Mouse (Mus musculus) induced T-regulatory cell, adult 2 months (primary cell): Measurements from ENCODE around the gene Paox.
A peak's percentile ranks its signal among the peaks of the same experiment; 100 is the strongest.

Source experiments
- DNase-seq: peaks from one replicate; pipeline ENCODE4 v3.0.0-alpha.2; 2012; ENCODE audit warnings: low read depth

Gene Paox

GRCm38 (mm10) chr7:140115583-140116328, at the start of gene Paox:
Gene Paox, plus strand, starts transcription at chr7:140115799.
- peak; percentile 43 for DNase-seq

GRCm38 (mm10) chr7:140067397-140067796, 48.2 kb upstream of the Paox start:
- no peak for DNase-seq

GRCm38 (mm10) chr7:140070042-140070711, 45.4 kb upstream of the Paox start:
- no peak for DNase-seq

- no peak for DNase-seq
Observed at GRCm38 (mm10) chr7:140077698-140078097, 37.9 kb upstream of the Paox start.

DNA sequence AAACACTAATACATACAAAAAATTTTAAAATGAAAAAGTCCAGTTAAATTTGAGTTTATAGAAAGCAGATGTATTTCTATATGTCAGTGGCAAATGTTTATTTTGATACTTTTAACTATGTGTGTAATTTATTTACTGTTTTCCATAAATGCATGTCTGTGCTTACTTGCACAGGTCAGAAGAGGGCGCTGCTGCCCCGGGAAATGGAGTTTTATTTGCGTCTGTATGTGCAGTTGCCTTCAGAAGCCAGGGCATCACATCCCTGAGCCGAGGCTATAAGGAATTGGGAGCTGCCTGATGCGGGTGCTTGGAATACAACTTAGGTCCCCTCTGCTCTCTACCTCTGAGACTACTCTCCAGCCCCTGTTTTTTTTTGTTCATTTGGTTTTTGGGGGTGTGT, 36.9 kb upstream of the Paox start:
- peak; percentile 86 for DNase-seq

DNA sequence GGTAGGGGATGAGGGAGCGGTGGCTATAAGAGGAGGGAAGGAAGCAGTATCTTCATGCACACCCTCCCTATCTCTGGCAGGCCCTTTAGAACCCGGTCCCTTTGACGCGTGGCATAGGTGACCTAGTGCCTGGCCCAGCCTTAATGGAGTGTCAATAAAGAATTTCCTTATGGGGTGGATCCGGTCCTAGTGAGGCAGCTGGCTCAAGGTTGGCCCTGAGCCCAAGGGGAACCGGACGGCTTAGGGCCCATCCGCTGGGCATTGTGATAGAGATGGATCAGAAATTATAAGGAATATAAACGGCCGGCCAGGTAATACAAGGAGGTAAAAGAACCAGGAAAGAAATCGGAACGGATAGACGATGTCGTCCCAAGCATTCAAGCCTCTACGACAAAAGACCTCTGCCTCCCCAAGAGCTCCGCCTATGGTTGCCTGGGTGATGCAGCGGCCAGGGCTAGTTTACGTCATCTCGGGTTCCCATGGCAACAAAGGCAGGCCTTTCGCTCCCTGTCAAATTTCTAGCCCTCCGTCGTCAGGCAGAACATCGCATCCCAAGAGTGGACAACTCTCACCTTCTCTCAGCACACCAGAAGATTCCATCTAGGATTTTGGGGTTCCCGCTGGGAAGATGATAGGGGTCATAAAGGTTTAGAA, 35.0 kb upstream of the Paox start:
- peak; percentile 88 for DNase-seq

DNA sequence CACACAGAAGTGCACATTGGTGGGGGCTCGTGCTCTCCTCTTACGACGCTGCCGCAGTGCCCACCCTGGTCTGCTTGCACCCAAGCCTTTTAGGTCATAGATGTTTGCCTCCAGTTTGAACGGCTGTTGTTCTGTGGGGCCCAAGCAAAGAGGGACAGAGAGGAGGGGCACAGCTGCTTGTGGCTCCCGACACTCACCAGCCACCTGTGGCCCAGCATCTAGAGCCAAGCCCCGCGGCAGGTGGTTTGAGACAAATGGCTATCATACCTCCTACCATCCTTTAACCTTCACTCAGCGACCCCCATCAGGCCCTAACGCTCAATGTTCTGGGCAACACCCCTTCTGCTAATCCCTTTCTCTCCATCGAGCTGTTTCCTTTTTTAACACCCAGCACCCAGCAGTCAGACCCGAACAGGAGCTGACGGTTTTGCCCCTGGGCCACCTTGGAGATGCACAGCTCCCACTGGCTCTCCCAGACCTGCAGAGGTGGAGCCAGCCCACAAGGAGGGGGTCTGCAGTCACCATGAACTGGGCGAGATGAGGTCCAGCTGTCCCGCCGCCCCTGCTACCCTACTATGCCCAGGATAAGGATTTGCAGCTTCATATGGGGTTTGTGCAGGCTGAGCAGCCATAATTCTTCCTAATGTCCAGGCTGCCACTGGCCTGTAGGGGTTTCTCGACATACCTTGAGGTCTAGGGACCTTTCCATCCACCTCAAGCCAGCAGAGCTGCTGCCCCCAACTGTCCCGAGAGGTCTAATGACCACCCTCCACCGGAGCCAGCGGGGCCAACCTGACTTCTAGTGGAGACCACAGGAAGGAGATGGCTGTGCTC, 34.0 kb upstream of the Paox start:
- no peak for DNase-seq

GRCm38 (mm10) chr7:140082242-140082678, 33.3 kb upstream of the Paox start, which contains the start of gene Caly:
Gene Caly, minus strand, starts transcription at chr7:140082548.
- DNase-seq: peak; percentile 69

DNA sequence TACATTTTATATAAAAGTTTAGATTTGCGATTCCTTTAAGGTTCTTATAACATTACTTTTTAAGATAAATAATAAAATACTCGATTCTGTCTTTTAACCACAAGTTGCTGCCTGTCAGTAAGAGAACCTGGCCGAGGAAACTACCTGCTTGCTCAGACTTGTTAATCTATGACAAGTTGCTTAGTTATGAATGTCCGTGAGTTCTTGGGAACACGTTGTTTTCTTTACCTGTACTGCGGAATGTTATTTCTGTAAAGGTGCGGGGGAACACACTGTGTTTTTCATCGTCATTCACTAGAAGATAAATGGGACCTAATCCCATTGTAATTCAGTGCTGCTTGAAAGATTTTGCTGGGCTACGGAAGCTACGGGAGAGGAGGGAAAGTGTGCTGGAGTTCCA, 25.0 kb upstream of the Paox start:
- no peak for DNase-seq

- no peak for DNase-seq
Observed at GRCm38 (mm10) chr7:140092924-140093528, 22.6 kb upstream of the Paox start, which contains the start of gene Prap1. Gene Prap1, plus strand, starts transcription at chr7:140093395.

DNA sequence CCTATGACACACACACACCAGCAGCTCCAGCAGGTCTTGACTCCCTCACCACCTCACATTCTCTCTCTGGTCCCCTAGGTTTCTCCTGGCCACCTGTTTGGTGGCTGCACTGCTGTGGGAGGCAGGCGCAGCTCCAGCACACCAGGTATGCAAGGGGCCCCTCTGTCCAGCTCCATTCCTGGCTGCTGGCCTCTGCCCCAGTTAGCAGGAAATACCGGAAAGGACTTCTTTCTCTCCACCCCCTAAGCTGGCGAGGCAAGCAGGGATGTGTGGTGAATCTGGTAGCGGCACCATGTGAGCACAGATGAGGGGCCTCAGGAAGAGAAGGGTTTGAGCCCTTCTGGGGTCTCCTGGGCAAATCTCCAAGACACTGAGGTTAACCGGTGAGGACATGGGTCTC, 20.6 kb upstream of the Paox start:
- no peak for DNase-seq

DNA sequence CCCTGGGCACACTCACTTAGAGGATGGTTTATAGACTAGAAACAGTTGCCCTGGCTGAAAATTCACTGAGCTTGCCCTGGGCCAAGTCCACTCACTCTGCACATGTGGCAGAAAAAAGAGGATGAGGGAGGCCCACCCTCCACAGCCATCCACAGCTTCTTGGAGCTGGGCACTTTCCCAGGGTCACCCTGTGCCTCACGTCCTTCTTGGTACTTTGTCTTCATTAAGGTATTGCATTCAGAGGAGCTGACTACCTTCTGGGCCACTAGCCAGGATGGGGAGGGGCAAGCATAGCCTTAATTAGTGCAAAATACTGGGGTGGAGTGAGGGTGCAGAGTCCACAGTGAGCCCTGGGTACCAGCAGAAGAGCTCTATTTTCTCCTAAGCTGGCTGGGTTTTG, 20.0 kb upstream of the Paox start:
- DNase-seq: no peak

- no peak for DNase-seq
Observed at GRCm38 (mm10) chr7:140096055-140096454, 19.5 kb upstream of the Paox start.

GRCm38 (mm10) chr7:140098466-140098865, 17.1 kb upstream of the Paox start:
- DNase-seq: no peak

- DNase-seq: no peak
Observed at GRCm38 (mm10) chr7:140101498-140101897, 14.1 kb upstream of the Paox start.

GRCm38 (mm10) chr7:140101993-140102860, 13.4 kb upstream of the Paox start, which contains the start of gene Fuom:
Gene Fuom, minus strand, starts transcription at chr7:140102441.
- DNase-seq: peak; percentile 87

DNA sequence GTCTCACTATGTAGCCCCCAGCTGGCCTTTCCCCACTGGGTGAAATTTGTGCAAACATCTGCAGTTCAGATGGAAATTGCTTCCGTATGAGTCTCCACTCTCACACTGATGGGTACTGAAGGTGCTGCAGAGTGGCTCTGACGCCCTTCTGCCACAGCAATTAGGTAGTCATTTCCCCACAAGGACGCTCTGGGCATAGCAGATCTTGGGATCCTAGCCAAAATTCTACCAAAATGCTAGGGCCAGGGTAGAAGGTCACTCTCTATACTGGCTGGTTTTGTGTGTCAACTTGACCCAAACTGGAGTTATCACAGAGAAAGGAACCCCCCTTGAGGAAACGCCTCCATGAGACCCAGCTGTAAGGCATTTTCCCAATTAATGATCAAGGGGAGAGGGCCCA, 11.6 kb upstream of the Paox start:
- no peak for DNase-seq

DNA sequence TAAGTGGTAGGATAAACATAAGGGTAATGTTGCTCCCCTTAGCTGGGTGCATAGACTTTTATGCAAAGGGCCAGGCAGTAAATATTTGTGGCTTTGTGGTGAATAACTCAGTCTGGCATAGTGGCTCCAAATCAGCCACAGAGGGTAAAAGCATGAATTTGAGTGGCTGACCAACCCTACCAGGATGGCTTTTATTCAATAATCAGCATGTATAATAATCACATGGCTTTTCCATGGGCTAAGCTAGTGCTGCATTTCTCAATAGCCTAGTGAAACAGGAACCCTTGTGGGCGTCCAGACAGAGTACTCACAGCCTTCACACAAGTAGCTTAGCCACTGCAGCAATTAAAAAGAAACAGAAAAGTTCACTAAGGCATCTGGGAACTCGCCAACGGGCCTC, 3.7 kb upstream of the Paox start:
- no peak for DNase-seq

DNA sequence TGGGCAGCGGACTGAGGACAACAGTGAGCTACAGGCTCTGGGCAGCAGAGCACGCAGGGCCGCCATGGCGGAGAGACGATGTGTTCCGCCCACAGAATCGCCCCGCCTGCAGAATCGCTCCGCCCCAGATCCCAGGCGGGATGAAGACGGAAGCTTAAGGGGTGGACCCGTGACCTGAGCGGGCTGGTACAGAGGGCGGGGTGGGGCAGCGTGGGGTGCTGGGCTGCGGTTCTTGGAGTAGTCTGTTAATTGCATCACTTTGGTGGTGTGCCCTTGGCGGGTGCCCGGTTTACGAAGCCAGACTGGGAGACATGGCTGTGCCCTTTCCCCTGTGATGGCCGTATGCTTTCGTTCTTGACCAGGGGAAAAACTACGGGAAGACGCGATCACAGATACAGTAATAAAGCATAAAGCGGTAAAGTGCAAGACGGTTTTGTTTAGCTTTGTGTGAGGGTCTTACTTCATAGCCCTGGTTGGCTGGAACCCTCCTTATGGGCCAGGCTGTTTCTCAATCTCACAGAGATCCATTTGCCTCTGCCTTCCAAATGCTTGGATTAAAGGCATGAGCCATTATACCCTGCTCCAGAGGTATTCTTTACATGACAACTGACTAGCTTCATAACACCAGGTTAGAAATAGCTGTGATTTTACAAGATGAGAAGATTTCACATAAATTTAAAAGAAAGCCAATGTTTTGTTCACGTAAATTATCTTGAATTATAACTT, 893 bp downstream of the Paox start, which contains the start of gene Echs1:
Echs1 (minus strand) TSS at position 148 of the 726 bp plus-strand sequence.
- peak; percentile 93 for DNase-seq

DNA sequence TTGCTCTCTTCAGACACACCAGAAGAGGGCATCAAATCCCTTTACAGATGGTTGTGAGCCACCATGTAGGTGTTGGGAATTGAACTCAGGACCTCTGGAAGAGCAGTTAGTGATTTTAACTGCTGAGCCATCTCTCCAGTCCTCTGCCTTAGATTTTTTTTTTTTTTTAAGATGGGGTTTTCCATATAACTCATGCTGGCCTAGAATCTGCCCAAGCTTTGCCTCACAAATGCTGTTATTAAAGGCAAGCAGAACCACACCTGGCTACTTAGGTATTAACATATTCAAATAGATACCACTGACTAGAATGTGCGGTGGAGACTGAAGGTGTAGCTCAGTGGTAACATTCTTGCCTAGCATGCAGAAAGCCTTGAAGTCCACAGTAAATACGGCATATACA, 4.9 kb downstream of the Paox start:
- DNase-seq: no peak
